Mouse (Mus musculus) embryo, embryonic 9.5 days (tissue): ENCODE data around the gene Fbxl22.

Source experiments
- DNase-seq: peaks from one replicate; pipeline ENCODE4 v3.0.0-alpha.2; 2017; ENCODE audit errors: extremely low spot score

The Fbxl22 gene

DNA sequence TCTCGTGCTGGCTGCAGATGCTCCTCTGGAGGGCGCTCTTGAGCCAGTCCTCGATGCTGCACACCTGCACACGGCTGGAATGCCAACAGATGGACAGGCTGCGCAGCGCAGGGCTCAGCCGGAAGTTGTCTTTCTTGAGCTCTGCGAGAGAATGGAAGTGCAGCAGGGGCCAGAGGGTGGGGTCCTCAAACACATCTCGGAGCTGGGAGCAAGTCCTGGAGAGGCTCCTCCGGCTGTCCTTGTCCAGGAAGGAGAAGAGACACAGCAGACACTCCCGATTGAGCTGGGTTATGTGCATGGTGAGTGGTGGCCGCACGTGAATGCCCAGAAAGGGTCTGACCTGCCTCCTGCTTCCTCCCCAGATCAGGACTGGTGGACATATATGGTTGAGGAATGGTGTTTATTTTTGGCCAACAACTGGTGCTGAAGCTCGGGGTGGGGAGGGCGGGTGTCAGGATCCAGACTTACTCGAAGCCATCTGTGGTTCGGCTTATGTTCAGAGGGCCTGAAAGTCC lies at the start of gene Fbxl22:
TSS of gene Fbxl22 (minus strand) at position 338 of the 515 bp plus-strand sequence.
- peak; percentile 43 for DNase-seq

DNA sequence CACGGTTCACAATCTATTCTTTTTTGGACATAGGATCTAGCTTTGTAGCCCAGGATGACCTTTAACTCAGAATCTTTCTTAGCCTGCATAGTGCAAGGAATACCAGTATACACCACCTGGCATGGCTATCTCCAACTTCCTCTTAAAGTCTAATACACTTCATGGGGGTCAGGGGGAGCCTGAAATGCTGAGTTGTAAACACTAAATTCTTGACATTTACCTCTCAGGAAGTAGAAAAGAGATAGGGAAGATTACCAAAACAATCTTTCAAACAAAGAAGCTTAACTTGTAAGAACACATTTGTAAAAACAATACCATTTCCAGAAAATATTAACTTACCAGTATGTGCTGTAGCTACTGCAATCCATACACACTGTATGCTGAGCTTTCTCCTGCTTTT lies 47.8 kb upstream of the Fbxl22 start:
- DNase-seq, result no peak

GRCm38 (mm10) chr9:66561496-66561895 lies 47.1 kb upstream of the Fbxl22 start:
- no peak for DNase-seq

DNA sequence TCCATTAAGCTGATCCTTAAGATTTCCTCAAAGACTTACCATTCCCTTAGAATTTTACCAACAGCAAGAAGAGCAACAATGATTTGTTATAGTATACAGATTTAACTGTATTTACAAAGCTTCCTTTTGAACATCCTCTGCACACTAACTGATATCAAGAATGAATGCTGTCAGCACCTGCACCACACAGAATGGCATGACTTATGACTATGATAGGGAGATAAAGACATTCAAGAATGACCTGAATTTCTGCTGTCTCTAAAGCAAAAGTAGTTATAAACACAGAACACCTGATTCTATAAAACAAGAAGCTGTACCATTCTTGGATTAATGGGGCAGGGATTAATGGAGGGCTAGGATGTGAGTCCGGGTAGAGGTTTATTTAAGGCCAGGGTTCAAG lies 46.3 kb upstream of the Fbxl22 start:
- DNase-seq, result no peak

DNA sequence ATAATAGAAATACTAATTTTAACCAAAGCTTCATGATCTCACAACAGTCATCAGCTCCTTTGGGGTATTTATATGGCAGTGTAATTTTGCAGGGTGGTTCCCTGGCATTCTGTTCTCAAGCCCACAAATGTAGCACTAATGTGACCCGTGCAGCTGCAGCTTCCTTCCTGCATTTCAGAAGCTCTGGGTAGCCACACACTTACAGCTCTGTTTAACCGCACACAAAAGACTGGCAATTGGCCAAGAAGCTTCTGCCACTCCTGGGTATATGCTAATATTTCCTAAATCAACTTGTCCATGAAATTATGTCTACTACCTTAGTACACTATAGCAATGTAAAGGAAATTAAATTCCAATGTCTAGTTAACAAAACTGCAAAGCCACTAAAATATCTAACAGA lies 45.9 kb upstream of the Fbxl22 start:
- no peak for DNase-seq

- DNase-seq, result no peak
Observed at GRCm38 (mm10) chr9:66558971-66559370, 44.6 kb upstream of the Fbxl22 start.

- no peak for DNase-seq
Observed at GRCm38 (mm10) chr9:66542785-66543184, 28.4 kb upstream of the Fbxl22 start.

DNA sequence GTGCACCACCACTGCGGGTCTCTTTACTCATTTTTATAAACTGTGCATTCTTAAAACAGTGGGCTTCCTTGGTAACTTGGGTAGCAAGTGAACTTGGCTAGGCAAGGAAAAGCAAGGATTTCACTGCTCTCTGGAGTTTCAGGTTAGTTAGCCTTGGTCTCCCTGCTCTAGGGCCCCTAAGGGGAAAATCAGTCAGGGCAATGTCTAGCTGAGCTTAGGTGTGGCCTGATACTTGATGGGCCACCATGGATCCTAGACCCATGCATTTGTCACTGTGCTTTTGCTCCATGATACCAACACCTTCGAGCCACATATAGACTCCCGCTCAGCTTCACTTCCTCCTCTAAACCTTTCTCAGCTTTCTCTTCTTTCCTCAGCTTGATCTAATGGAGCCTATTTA lies 7.2 kb upstream of the Fbxl22 start:
- DNase-seq, result no peak

DNA sequence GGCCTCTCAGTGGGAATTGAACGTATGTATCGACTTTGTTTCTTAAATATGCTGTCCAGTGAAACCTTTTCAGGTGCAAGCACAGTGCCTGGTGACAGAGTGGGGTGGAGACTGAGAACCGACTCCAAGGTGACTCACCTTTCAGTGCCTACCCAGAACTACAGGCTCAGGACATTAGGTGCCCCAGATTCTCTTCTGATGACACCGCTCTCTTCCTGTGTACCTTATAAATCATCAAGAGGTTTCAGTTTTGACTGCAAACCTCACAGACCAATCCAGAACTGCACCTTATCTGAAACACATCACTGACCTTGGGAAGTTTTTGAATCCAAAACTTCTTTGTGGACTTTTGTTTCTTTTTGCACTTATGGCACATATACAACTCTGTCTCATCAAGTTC lies 5.9 kb upstream of the Fbxl22 start:
- DNase-seq, result no peak

- no peak for DNase-seq
Observed at GRCm38 (mm10) chr9:66518901-66519300, 4.5 kb upstream of the Fbxl22 start.

- no peak for DNase-seq
Observed at GRCm38 (mm10) chr9:66518251-66518650, 3.9 kb upstream of the Fbxl22 start.

DNA sequence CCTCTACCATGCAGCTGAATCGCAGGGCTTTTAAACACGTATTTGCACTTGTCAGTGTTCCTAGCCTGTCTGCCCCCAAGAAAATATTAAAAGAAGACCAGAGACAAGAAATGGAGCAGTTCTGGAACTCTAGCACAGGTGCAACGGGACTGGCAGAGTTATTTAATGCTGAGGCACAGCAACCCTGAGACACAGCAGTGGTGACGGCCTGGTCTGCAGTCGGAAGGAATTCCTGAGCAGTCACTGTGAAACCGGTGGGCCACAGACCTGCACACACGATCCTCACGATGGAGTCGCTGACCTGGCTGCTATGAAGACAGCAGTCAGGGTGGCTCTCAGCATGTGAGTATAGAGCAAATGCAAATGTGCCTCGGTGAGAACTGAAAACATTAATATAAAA lies 3.4 kb upstream of the Fbxl22 start:
- DNase-seq, result no peak

GRCm38 (mm10) chr9:66516296-66516940 lies 2.0 kb upstream of the Fbxl22 start:
- DNase-seq, result no peak

- DNase-seq, result no peak
Observed at GRCm38 (mm10) chr9:66515680-66516210, 1.4 kb upstream of the Fbxl22 start.

- DNase-seq, result no peak
Observed at GRCm38 (mm10) chr9:66515115-66515514, 722 bp upstream of the Fbxl22 start.

DNA sequence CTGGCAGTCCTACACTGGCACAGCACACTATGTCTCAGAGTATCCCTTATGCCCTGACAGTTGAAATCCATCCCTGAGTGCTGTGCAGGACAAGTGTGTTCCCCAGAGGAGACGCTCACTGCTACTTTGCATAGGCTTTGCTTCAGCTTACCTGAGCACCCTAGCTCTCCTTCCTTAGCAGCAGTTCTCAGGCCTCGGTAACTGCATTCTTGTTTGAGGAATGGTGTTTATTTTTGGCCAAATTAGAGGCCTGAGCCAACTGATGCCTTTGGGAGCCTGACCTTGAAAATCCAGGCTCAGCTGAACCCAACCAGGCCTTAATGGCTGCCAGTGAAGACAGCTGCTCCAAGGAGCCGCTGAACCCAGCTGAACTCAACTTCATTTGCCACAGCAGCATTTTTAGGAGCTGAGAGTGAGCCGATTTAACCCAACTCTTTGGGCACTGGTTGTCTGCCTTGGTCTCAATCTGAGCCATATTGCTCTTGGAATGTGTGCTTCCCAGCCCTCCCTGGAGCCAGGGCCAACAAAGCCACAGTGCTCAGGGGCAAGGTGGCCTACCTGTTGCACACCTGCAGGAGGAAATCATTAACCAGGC lies 635 bp downstream of the Fbxl22 start:
- no peak for DNase-seq

DNA sequence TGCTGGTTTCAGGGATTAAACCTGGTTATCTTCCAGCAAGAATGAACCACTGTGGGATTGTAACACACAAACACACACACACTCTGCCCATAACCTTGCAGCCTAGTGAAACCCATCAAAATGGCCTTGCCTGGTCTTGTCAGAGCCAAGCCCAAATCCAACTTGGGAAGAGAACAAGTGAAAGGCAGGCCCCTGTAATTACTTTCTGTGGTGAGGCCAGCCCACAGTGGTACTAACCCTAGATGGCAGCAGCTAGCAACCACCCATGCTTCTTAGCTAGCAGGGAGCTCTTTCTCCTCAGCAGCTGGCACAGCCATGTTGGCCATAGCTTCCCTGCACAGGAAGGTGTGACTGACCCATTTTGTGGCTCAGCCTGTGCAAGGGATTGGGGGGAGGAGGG lies 1.2 kb downstream of the Fbxl22 start:
- no peak for DNase-seq

DNA sequence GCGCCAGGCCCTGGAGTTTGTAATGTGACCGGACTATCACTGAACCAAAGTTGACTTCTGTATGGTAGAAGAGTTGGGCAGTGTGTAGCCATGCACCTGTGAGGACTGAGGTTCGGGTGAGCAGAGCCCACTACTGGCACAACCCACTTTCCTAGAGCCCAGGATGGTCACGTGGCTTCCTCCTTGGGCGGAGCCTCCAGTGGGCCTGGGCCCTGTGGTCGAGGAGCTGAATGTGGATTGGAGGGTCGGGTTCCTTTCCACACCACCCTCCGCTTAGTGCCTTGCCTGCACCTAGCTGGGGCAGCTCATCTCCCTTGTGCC lies 2.1 kb downstream of the Fbxl22 start:
- DNase-seq, result peak; percentile 84

GRCm38 (mm10) chr9:66511580-66512350 lies 2.6 kb downstream of the Fbxl22 start:
- peak; percentile 89 for DNase-seq

DNA sequence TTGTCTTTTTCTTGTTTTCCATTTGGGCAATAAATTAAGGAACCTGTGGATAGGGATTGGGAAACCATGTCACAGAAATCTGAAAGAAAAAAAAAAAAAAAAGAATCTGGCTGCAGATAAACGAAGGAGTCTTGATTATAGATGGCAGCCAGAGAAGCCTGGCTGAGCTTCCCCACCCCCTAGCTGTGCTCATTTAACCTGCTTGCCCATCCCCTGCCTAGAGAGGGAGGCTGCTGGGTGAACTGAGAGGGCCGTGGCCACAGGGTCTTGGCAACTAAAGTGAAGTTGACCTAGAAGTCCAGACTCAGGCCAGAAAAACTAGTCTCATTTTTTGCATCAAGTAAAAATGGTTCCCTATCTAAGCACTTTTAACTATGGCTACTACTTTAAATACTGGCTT lies 3.4 kb downstream of the Fbxl22 start:
- DNase-seq, result peak; percentile 46

GRCm38 (mm10) chr9:66510351-66510841 lies 4.0 kb downstream of the Fbxl22 start:
- no peak for DNase-seq

GRCm38 (mm10) chr9:66508890-66509399 lies 5.4 kb downstream of the Fbxl22 start:
- no peak for DNase-seq
